Mouse (Mus musculus): ENCODE data around the gene Rnf41. TPM values are rescaled to one million over a fixed set of nuclear protein-coding genes. Genes with fewer than 3 reads are reported as not detected.

Rnf41 gene
- 10 to 100 TPM; 92.0 to 94.7 TPM for total RNA-seq (2021)

- peak; percentile 98 for DNase-seq
- intact Hi-C loops (cut with DNase I) = loop anchor here (5.0 kb wide), 1 partner anchor 46 kb away; the partner anchor contains the start of gene Smarcc2
Observed at GRCm38 (mm10) chr10:128411211-128412054, at the start of gene Rnf41, which contains the start of gene Nabp2. TSS of gene Rnf41 (plus strand) at chr10:128411657. TSS of gene Nabp2 (minus strand) at chr10:128411492.

- DNase-seq = no peak
- intact Hi-C loops (cut with DNase I) = loop anchor here (5.0 kb wide), 1 partner anchor 95 kb away; the partner anchor contains the start of gene Smarcc2
Observed at GRCm38 (mm10) chr10:128361836-128362235, 49.6 kb upstream of the Rnf41 start.

DNA sequence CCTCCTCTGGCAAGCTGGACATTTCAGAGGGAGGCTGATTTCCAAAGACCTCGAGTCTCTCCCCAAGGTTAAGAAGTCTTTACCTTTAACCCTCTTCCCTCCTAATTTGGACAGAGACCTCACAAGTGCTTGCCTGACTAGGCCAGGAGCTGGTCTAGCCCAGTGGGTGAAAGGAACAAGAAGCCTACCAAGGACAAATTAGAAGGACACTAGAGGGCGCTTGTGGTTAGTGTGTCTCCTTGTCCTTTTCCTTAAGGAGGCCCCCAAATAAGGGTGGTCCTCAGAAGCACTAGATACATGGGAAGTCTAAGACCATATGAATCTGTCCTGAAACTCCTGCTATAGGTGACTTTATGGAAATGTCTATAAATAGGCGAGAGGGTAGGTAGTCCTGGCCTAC lies 48.9 kb upstream of the Rnf41 start:
- DNase-seq = peak; percentile 23
- intact Hi-C loops (cut with DNase I) = loop anchor here (5.0 kb wide), 1 partner anchor 95 kb away; the partner anchor contains the start of gene Smarcc2

GRCm38 (mm10) chr10:128367899-128368401 lies 43.5 kb upstream of the Rnf41 start:
- DNase-seq = no peak
- intact Hi-C loops (cut with DNase I) = no loop called here

GRCm38 (mm10) chr10:128368402-128369217 lies 42.8 kb upstream of the Rnf41 start, which contains the start of gene Coq10a:
TSS of gene Coq10a (minus strand) at chr10:128368997.
- DNase-seq = peak; percentile 96
- intact Hi-C loops (cut with DNase I) = no loop called here

- intact Hi-C loops (cut with DNase I) = no loop called here
Observed at GRCm38 (mm10) chr10:128369218-128369543, 42.3 kb upstream of the Rnf41 start.

DNA sequence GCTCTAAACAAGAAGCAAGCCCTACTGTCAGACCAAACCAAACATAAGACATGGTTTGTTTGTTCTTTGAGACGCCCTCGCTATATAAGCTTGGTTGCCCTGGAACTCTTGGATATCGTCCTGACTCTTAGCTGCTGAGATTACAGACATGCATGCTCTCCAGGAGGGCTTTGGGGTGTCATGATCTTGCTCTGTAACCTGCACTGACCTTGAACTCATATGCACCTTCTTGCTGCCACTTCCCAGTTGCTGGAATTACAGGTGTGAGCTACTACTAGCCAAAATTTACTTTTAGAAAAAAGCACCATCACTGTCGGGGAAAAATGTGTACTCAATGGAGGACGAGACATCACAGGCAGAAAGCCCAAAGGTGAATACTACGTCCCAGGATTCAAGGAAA lies 41.9 kb upstream of the Rnf41 start:
- intact Hi-C loops (cut with DNase I) = no loop called here
- no peak for DNase-seq

More at GRCm38 (mm10) chr10:128369218-128369543, 42.3 kb upstream of the Rnf41 start:
- no peak for DNase-seq

GRCm38 (mm10) chr10:128370021-128370420 lies 41.4 kb upstream of the Rnf41 start:
- intact Hi-C loops (cut with DNase I) = no loop called here
- no peak for DNase-seq

- intact Hi-C loops (cut with DNase I) = no loop called here
- DNase-seq = no peak
Observed at GRCm38 (mm10) chr10:128370601-128371000, 40.9 kb upstream of the Rnf41 start.

GRCm38 (mm10) chr10:128372142-128372541 lies 39.3 kb upstream of the Rnf41 start:
- DNase-seq = no peak
- intact Hi-C loops (cut with DNase I) = no loop called here

- intact Hi-C loops (cut with DNase I) = no loop called here
- DNase-seq = no peak
Observed at GRCm38 (mm10) chr10:128372989-128373748, 38.3 kb upstream of the Rnf41 start.

- intact Hi-C loops (cut with DNase I) = no loop called here
Observed at GRCm38 (mm10) chr10:128374393-128374792, 37.1 kb upstream of the Rnf41 start.

DNA sequence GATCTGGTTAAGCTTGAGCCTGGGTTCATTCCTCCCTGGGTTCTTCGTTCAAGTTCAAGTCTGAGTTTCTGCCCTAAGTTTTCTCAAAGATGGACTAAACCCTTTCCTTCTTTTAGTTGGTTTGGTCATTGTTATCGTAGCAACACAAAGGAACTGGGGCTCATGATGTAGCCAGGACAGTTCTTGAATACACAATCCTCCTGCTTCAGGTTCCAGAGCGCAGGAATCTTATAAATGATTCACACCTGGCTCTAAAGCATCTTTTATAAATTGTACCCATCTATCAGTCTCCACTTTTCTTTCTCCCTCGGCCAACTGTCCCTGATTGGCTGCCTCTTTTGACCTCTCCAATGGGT lies 35.4 kb upstream of the Rnf41 start:
- intact Hi-C loops (cut with DNase I) = no loop called here
- DNase-seq = no peak

More at GRCm38 (mm10) chr10:128374393-128374792, 37.1 kb upstream of the Rnf41 start:
- DNase-seq = no peak

DNA sequence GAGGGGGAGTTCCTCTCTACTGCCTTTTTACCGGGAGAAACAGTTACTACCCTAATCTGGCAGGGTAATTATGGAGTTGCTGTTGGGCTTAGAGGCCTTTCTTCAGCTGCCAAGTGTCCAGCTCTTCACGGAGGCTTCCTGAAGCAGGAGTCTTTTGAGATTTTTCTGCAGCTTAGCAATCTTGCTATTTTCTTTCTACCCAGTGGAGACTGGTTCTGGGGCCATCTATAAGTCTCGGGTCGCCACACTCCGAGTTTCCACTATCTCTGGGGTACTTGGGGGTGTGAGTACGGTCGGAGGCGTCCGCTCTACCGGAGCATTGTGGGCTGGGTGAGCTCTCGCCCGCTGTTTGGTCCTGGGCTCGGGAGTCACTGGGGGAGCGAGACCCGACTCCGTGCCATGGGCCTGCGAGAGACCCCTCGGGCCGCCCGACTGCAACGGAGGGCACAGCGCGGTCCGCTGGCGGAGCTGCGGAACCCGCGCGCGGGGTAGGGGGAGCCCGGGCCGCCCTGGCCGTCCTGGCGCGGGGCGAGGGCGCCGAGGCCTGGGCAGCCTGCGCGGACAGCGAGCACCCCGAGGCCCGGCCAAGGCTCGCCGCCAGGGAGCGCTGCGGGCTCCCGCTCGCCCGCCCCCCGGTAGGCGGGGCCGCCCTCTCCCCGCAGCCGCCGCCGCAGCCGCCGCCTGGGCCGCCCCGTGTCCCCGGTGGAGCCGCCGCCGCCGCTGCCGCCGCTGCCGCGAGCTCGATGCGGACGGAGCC lies 34.8 kb upstream of the Rnf41 start, which contains the start of gene Ankrd52:
Ankrd52 (plus strand) TSS at position 661 of the 757 bp plus-strand sequence.
- intact Hi-C loops (cut with DNase I) = no loop called here

DNA sequence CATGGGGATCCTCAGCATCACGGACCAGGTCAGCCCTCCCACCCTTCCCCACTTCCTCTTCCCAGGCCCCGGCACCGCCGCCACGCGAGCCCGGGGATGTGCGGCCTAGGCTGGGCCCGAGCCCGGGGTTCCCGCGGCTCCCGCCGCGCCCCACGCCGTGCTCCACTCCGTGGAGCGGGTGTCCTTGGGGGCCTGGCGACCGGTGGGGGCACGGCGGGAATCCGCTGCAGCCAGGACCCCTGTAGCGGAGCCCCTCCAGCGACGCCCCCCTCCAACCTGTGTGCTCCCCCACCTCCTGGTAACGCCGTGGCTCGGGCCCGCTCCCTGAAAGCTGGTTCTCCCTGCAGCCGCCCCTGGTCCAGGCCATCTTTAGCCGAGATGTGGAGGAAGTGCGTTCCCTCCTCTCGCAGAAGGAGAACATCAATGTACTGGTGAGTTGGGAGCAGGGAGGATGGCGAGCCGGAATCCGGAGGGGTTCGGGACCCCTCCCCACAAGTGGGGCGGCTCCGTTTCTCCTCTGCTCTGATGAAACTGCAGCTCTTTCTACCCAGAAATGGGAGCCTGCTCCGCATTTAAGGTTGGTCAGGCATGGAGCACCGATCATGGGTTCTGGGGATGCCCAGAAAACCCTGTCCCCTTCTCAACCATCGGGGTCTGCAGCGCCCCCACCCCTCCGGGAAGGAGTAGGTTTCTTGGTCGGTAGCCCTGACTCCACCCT lies 34.1 kb upstream of the Rnf41 start:
- intact Hi-C loops (cut with DNase I) = no loop called here
- peak; percentile 73 for DNase-seq

More for the DNA sequence above, 34.8 kb upstream of the Rnf41 start, which contains the start of gene Ankrd52:
- peak; percentile 85 for DNase-seq

DNA sequence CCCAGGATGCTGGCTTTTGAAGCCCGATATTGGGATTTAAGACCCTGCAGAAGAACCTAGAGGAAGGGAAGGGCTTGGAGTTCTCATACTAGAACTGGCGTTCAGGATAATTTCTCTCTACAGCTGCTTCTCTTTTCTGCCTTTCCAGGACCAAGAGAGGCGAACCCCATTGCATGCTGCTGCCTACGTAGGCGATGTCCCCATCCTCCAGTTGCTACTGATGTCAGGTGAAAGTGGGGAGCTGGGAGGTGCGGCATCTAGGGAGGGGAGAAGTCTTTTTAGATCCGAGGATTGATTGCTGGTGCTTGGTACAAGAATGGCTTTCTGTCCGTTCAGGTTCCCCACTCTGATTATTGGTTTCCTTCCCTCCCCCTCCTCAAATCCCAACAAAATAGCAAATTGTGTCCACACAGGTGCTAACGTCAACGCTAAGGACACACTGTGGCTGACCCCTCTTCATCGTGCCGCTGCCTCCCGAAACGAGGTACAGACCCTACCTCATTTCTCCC lies 33.5 kb upstream of the Rnf41 start:
- DNase-seq = no peak
- intact Hi-C loops (cut with DNase I) = no loop called here

DNA sequence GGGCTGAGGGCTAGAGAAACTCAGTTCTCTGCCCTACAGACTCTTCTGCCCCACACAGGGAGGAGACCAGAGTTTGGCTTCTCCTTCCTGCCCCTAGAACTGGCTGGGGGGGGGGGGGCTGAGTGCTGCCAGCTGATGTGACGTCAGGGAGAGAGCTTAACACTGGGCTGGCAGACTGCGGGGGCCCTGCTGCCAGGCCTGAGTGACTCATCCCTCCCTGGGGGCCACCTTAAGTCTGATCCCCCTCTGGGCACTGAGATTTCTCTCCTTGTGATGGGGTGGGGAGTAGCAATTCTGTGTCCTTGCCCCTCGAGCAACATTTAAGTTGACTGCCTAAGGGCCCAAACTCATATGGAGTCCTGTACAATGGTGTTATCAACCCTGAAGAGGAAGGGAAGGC lies 33.0 kb upstream of the Rnf41 start:
- intact Hi-C loops (cut with DNase I) = no loop called here
- no peak for DNase-seq

DNA sequence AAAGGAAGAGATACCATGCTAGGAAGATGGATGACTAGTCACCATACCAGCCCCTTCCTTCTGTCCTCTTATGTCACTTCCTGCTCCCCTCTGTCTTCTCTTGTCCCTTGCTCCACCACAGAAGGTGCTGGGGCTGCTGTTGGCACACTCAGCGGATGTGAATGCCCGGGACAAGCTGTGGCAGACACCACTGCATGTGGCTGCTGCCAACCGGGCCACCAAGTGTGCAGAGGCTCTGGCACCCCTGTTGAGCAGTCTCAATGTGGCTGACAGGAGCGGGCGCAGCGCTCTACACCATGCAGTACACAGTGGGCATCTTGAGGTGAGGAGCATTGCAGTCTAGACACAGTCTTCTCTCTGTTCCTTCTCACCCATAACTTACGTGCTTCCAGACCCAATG lies 32.2 kb upstream of the Rnf41 start:
- intact Hi-C loops (cut with DNase I) = no loop called here
- DNase-seq = no peak

DNA sequence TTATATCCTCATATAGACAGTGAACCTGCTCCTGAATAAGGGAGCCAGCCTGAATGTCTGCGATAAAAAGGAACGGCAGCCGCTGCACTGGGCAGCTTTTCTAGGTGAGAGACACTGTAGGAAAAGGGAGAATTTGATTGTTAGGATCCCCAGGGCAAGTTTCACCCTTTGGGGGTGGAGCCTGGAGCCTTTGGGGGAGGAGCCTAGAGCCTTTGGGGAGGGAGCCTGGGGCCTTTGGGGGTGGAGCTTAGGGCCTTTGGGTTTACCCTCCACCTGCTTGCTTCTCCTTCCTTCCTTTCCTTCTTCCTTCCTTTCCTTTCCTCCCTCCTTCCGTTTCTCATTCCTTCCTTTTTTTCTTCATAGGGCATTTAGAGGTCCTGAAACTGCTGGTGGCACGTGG lies 30.9 kb upstream of the Rnf41 start:
- DNase-seq = no peak
- intact Hi-C loops (cut with DNase I) = no loop called here

All from left cerebral cortex, postnatal 4 days (tissue).